Mouse (Mus musculus): ENCODE measurements around the gene Slc1a5.

Slc1a5 gene

GRCm38 (mm10) chr7:16782555-16783125 lies 1.5 kb downstream of the Slc1a5 start:
- DNase-seq (ENCODE audit: low spot score in 2 of 2), result no peak

DNA sequence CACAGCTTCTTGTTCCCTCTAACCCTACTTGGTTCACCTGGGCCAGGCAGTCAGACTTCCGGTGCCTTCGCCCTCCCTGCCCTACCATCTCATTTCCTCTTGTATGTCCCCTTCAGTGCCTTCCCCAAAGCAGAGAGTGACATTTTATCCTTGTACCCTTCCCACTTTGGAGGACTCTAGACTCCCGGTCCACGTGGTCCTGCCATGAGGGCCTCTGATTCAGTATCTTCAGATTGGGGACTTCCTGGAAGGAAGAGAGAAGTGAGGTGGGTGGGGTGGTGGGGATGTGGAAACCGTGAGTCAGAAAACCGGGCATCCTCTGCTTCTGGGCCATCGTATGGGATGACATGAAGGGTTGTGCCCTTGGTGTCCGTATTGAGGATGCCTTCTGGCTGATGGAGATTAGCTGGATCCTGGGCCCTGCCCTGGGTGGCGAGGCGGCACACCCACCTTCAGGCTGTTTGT lies 2.1 kb downstream of the Slc1a5 start:
- DNase-seq (ENCODE audit: low spot score in 2 of 2), result no peak

- DNase-seq (ENCODE audit: low spot score in 2 of 2), result no peak
Measured at GRCm38 (mm10) chr7:16783758-16784415, 2.7 kb downstream of the Slc1a5 start.

- DNase-seq (ENCODE audit: low spot score in 2 of 2), result no peak
Measured at GRCm38 (mm10) chr7:16784498-16784976, 3.4 kb downstream of the Slc1a5 start.

GRCm38 (mm10) chr7:16785541-16786083 lies 4.5 kb downstream of the Slc1a5 start:
- DNase-seq (ENCODE audit: low spot score in 2 of 2), result no peak

DNA sequence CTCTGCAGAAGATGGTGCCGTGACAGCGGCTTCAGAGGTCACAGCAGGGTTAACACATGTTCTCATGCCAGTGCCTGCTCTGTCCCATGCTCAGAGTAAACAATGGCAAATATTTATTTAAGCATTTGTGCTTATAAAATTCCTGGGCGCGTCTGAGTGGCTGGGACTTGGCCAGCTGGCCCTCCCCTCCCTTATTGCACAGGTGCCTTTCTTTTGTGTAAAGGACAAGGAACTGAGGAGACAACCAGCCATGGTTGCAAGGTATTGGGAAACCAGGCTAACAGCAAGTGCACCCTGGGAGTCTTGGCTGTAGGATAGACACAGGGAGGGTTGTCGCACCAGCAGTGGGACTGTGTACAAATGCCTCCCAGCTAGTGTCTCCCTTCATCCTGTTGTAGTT lies 11.2 kb downstream of the Slc1a5 start:
- DNase-seq (ENCODE audit: low spot score in 2 of 2), result no peak

- DNase-seq (ENCODE audit: low spot score in 2 of 2), result no peak
Measured at GRCm38 (mm10) chr7:16793010-16793725, 12.0 kb downstream of the Slc1a5 start.

- DNase-seq (ENCODE audit: low spot score in 2 of 2), result no peak
Measured at GRCm38 (mm10) chr7:16794886-16795285, 13.7 kb downstream of the Slc1a5 start.

GRCm38 (mm10) chr7:16804409-16805028 lies 23.4 kb downstream of the Slc1a5 start:
- DNase-seq (ENCODE audit: low spot score in 2 of 2), result no peak

DNA sequence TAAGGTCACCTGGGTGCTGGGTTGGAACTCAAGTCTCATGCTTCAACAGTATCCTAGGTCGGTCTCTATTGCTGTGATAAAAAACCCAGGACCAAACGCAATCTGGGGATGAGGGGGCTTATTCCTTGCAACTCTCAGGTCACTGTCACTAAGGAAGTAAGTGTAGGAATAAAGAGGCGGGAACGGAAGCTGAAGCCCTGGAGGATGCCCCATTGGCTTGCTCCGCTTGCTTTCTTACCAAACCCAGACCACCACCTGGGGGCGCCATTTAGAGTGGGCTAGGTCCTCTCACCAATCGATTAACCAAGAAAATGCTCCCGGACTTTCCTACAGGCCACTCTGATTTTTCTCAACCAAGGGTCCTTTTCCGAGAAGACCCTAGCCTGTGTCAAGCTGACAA lies 26.8 kb downstream of the Slc1a5 start:
- no peak for DNase-seq (ENCODE audit: low spot score in 2 of 2)

DNA sequence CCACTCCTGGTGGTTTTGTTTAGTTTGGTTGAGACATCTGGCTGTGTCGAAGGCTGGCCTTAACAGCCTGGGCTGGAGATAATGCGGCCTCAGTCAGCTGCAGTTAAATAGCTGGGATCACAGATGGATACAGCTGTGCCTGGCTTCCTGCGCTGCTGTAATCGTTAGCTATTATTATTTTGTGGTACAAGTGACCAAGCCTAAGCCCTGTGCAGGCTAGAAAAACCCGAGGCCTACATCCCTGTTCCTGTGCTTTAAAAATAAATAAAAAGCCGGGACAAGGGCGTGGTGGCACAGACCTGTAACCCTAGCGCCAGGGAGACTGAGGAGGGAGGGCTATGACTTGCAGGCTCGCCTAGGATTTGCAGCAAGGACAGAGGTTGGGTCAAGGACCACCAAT lies 27.5 kb downstream of the Slc1a5 start:
- no peak for DNase-seq (ENCODE audit: low spot score in 2 of 2)

DNA sequence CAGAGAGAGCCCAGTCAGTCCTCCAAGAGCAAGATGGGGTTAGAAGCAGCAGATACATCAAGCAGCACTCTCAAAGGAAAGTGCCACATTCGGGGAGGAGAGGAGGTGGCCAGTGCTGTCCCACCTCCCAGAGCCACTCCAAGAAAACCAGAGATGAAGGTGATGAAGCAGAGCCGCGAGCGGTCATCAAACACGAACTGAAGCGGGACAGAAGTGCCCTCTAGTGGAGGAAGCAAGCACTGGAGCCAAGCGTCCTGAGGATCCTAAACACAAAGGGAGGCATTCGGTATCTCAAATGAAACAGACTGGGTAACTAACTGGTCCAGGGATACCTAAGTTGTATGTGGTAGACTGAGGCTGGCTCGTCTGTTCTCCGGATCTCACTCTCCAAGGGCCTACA lies 28.6 kb downstream of the Slc1a5 start:
- peak; percentile 85 to 90 for DNase-seq (ENCODE audit: low spot score in 2 of 2)

GRCm38 (mm10) chr7:16810399-16810919 lies 29.3 kb downstream of the Slc1a5 start:
- no peak for DNase-seq (ENCODE audit: low spot score in 2 of 2)

DNA sequence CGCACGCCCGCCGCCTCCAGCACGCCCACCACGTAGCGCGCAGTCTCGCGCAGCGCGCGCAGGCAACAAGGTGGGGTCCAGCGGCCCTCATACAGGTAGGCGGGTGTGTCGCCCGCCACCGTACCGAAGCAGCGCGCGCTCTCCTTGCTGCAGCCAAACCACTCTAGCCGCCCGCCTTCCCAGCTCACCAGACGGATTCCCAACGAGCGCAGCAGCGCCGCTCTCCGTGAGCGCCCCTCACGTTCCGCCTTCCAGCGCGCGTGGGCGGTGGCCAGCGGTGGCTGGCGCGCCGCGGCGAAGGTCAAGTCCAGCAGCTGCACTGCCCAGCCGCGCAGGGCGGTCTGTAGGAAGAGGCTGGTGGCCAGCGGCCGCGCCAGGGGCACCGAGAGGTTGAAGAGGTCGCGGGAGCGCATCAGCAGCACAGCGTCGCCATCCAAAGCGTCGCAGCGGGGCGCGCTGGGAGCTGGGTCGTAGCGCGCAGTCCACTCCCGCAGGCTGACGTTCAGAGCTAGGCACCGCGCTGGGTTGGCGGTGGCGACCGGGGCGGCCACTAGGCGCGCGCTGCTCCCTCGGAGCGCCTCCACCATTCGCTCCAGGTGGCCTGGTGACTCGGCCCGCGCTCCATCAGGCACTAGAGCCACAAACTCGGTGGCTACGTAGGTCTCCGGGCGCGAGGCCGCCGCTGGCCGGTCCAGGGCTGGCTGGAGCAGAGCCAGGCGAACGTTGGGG lies 29.9 kb downstream of the Slc1a5 start:
- peak; percentile 57 to 71 for DNase-seq (ENCODE audit: low spot score in 2 of 2)

DNA sequence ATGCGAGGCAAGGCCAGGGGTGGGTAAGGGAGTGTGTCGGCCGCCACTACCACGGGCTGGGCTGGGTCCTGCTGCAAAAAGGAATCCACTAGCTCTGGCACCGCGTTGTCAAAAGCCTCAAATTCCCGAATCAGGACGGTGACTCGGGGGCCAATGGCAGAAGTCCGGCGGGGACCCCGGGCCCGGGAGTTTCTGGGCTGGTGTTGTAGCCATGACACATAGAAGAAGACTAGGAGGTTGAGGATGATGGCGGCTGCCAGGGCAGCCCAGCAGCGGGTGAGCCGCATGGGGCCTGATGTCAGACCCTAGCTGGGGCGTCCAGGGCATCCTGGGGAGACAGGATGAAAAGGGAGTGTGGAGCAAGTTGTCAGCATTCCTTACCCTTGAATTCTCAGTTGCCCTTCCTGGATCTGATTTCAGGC lies 30.5 kb downstream of the Slc1a5 start:
- no peak for DNase-seq (ENCODE audit: low spot score in 2 of 2)

GRCm38 (mm10) chr7:16812505-16812904 lies 31.4 kb downstream of the Slc1a5 start:
- DNase-seq (ENCODE audit: low spot score in 2 of 2), result no peak

- peak; percentile 72 to 74 for DNase-seq (ENCODE audit: low spot score in 2 of 2)
Measured at GRCm38 (mm10) chr7:16815351-16815941, 34.3 kb downstream of the Slc1a5 start, which contains the start of gene Strn4. Gene Strn4 (plus strand): TSS chr7:16815889.

DNA sequence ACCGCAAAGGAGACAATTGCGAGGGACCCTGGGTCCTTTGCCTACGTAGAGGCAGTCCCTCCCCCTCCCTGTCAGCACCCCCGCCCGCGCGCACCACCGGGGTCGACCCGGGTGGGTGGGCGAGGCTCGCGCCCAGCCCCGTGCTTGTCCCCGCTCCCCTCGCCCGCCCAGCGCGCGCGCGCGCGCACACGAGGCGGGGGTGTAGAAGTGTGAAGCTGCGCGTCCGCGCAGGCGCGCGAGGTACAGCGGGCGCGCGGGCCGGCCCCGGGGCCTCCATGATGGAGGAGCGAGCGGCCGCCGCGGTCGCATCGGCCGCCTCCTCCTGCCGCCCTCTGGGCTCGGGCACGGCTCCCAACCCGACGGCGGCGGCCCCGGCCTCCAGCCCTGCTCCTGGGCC lies 34.9 kb downstream of the Slc1a5 start:
- peak; percentile 71 to 81 for DNase-seq (ENCODE audit: low spot score in 2 of 2)

DNA sequence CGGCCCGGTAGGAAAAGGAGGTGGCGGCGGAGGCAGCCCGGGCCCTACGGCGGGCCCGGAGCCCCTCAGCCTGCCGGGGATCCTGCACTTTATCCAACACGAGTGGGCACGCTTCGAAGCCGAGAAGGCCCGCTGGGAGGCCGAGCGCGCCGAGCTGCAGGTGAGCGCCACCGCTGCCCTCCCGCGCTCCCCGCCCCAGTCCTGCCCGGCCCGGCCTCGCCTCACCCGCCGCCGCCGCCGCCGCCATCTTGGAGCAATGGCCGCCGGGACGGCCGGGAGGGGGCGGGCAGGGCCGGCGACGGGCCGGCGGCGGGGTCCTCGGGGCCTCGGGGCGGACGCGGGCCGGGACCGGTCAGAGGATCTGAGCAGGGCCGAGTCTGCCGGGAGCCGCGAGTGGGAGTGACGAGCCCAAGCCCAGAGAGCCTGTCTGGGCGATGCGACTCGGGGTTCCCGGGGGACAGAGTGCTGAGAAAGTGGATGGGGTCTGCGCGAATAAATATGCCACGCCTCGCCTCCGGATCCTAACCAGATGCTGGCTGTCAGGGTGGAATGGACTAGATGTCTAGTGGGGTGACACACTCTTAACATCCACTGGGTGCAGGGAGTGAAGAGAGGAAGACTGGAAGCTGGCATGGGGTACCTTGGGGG lies 35.5 kb downstream of the Slc1a5 start, which contains the start of gene Fkrp:
Gene Fkrp (minus strand): TSS at position 258 of the 648 bp plus-strand sequence.
- no peak for DNase-seq (ENCODE audit: low spot score in 2 of 2)

- peak in 1 of 2 experiments; percentile 64 for DNase-seq (ENCODE audit: low spot score in 2 of 2)
Measured at GRCm38 (mm10) chr7:16817693-16818092, 36.6 kb downstream of the Slc1a5 start.

Data from right cerebral cortex, adult 2 months (tissue).